Mouse (Mus musculus): ENCODE data around the gene Reep3. TPM values are rescaled to one million over a fixed set of nuclear protein-coding genes. Genes with fewer than 3 reads are reported as not detected.
A peak's percentile ranks its signal among the peaks of the same experiment; 100 is the strongest.

Gene Reep3
- polyA plus RNA-seq, 1 experiment from 2014 or later = 55.5 TPM

DNA sequence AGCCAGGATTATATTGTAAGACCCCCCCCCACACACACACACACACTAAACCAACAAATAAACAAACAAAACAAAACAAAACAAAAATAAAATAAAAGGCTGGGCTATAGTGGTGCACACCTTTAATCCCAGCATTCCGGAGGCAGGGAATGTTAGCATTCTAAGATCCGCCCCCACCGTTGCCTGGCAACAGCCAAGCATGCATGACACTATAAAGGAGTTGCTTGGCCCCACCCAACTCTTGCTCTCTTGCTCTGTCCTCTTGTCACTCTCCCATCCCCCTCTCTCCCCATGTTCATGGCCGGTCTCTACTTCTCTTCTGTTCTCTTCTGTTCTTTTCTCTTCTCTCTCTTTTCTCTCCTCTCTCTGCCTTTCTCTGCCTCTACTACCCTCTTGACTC lies 128.2 kb downstream of the Reep3 start:
- WGBS = 53% methylated on average over 4 of the region's 4 CpGs
- H3K36me3 ChIP-seq = no peaks in the 10 kb centered on the region

DNA sequence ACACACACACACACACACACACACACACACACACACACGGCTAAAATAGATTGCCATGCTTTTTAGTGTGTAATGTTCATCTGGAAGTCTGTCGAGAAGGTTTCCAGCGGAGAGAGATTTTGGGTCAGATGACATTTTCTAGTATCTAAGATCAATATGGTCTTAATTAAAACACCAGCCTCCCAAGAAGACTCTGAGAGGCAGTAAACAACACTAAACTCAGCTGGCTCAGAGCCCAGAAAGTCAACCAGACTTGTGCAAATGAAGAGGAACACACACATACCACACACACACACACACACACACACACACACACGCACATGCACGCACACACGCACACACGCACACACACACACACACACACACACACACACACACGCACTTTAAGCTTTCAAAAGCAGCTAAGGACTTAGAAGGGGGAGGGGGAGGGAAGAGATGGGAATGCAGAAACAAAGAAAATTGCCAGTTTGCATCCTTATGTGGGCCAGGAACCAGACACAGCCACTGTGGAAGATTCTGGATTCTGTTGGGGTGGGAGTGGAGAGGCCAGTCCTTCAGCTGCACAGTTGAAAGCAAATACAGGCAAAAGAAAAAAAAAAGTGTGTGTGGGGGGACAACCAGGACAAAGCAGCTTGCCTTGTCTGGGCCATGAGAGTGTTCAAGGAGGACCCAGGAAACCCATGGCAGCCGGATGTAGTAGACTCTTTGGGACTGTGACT lies 130.2 kb downstream of the Reep3 start:
- WGBS = 42% methylated on average over 9 of the region's 9 CpGs
- Histone ChIP-seq H3K9ac (no peak overlapping the region), H3K36me3 (no peaks in the 10 kb centered on the region), H3K27ac (replicated peaks) (peak overlapping the region; percentile 83), H3K27me3 (no peaks in the 10 kb centered on the region), H3K4me2 (replicated peaks) (no peak overlapping the region), H3K4me3 (replicated peaks) (no peak overlapping the region), H3K9me3 (replicated peaks) (no peaks in the 10 kb centered on the region), H3K4me1 (peaks cover 7% of the 10 kb centered on the region)
- ATAC-seq (ENCODE audit: insufficient number of reproducible peaks, low FRiP score, low TSS enrichment, low read depth) = peak; percentile 70

More for the DNA sequence above, 128.2 kb downstream of the Reep3 start:
- Histone ChIP-seq H3K27ac (replicated peaks) (no peak overlapping the region), H3K4me2 (replicated peaks) (no peak overlapping the region), H3K9me3 (replicated peaks) (no peaks in the 10 kb centered on the region), H3K4me1 (peaks cover 11% of the 10 kb centered on the region), H3K27me3 (no peaks in the 10 kb centered on the region), H3K9ac (no peak overlapping the region), H3K4me3 (replicated peaks) (no peak overlapping the region)
- no peak for ATAC-seq (ENCODE audit: insufficient number of reproducible peaks, low FRiP score, low TSS enrichment, low read depth)

DNA sequence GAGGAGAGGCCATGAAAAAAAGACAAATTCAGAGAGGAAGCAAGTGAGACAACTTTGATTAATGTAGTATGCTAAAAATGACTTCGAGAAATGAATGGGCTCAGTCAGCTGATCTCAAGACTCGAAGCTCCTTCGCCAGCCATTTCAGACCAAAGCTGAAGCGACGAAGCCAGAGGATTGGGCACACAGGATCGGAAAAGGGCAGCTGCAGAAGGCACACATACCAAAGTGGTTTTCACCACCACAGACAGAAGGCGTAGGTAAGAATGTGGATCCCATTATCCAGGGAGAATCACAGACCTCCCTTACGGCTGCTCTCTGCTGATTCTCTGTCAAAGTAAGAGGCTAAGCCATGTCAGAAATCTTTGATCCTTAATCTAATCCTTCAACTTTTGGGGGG lies 136.6 kb downstream of the Reep3 start:
- H3K27me3 ChIP-seq = no peaks in the 10 kb centered on the region
- H3K9ac ChIP-seq = no peak overlapping the region
- no peaks in the 10 kb centered on the region for H3K4me1 ChIP-seq
- H3K4me2 ChIP-seq (replicated peaks) = no peak overlapping the region
- WGBS = 43% methylated on average over 8 of the region's 8 CpGs
- H3K36me3 ChIP-seq = no peaks in the 10 kb centered on the region
- no peak for ATAC-seq (ENCODE audit: insufficient number of reproducible peaks, low FRiP score, low TSS enrichment, low read depth)
- H3K4me3 ChIP-seq (replicated peaks) = no peak overlapping the region
- H3K9me3 ChIP-seq (replicated peaks) = no peaks in the 10 kb centered on the region
- peak overlapping the region; percentile 23; the same call in 1 of the 2 replicates for H3K27ac ChIP-seq (replicated peaks)

Other genes with a start within 250 kb of the Reep3 start
- gene Jmjd1c, start 820 bp downstream of the Reep3 start, polyA plus RNA-seq (2015; fragmentation: Nextera tagmentation; extraction: Ambion mirVana) = 56.1 and 56.6 TPM in 2 replicates
- 36.5 and 39.8 TPM in 2 replicates for gene Nrbf2, start 188.4 kb upstream of the Reep3 start, polyA plus RNA-seq (2015; fragmentation: Nextera tagmentation; extraction: Ambion mirVana)